Mouse (Mus musculus) stomach, postnatal 0 days (tissue): ENCODE results near the gene Sun1.

Source experiments
- CTCF ChIP-seq: IDR thresholded peaks from 2 replicates; pipeline ENCODE4 v1.5.1; 2016; ENCODE audit warnings: antibody characterized with exemption, low read depth, mild to moderate bottlenecking, moderate library complexity
- EP300 ChIP-seq: optimal IDR thresholded peaks from 2 replicates; pipeline ENCODE3; 2016; ENCODE audit warnings: antibody characterized with exemption

DNA sequence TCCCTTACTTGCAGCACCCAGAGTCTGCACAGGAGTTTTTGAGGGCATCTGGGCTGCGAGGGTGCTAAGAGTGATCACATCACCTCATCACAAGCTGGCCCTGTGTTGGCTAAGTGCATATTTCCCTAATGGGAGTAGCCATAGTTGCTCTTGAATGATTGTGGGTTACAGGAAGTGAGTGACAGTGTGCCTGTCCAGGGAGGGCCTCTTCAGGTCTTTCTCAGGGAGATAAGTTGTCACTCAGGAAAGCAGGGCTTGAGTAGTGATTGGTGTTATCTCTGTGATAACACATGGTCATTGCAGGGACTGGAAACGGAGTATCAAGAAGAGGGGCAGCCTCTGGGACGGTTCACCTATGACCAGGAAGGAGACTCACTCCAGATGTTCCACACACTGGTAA, 47.3 kb downstream of the Sun1 start:
- TF ChIP-seq CTCF (no peak), EP300 (no peak)
